Mouse (Mus musculus): ENCODE data around the gene Anxa8.
A peak's percentile ranks its signal among the peaks of the same experiment; 100 is the strongest.

Gene Anxa8

GRCm38 (mm10) chr14:34085731-34086130 is at the start of gene Anxa8:
Anxa8 (plus strand) TSS chr14:34085981.
- no peak for DNase-seq (ENCODE audit: low spot score)

GRCm38 (mm10) chr14:34041241-34041640 is 44.5 kb upstream of the Anxa8 start:
- no peak for DNase-seq (ENCODE audit: low spot score)

GRCm38 (mm10) chr14:34043341-34043740 is 42.4 kb upstream of the Anxa8 start:
- no peak for DNase-seq (ENCODE audit: low spot score)

GRCm38 (mm10) chr14:34050101-34050779 is 35.5 kb upstream of the Anxa8 start:
- no peak for DNase-seq (ENCODE audit: low spot score)

- DNase-seq (ENCODE audit: low spot score) = no peak
These were observed 33.3 kb upstream of the Anxa8 start, which contains the start of gene Antxrl for GRCm38 (mm10) chr14:34052516-34052915. Antxrl (plus strand) TSS chr14:34052707.

GRCm38 (mm10) chr14:34071665-34072064 is 14.1 kb upstream of the Anxa8 start:
- DNase-seq (ENCODE audit: low spot score) = no peak

- no peak for DNase-seq (ENCODE audit: low spot score)
These were observed 10.4 kb upstream of the Anxa8 start for GRCm38 (mm10) chr14:34075346-34075745.

- no peak for DNase-seq (ENCODE audit: low spot score)
These were observed 8.6 kb upstream of the Anxa8 start for GRCm38 (mm10) chr14:34077222-34077621.

GRCm38 (mm10) chr14:34078293-34078692 is 7.5 kb upstream of the Anxa8 start:
- DNase-seq (ENCODE audit: low spot score) = no peak

- peak; percentile 36 for DNase-seq (ENCODE audit: low spot score)
These were observed 5.3 kb upstream of the Anxa8 start for GRCm38 (mm10) chr14:34080321-34080997.

- no peak for DNase-seq (ENCODE audit: low spot score)
These were observed 1.0 kb downstream of the Anxa8 start for GRCm38 (mm10) chr14:34086806-34087205.

GRCm38 (mm10) chr14:34087856-34088398 is 2.1 kb downstream of the Anxa8 start:
- DNase-seq (ENCODE audit: low spot score) = no peak

- no peak for DNase-seq (ENCODE audit: low spot score)
These were observed 4.0 kb downstream of the Anxa8 start for GRCm38 (mm10) chr14:34089796-34090195.

GRCm38 (mm10) chr14:34091475-34091874 is 5.7 kb downstream of the Anxa8 start:
- DNase-seq (ENCODE audit: low spot score) = no peak

GRCm38 (mm10) chr14:34092856-34093255 is 7.1 kb downstream of the Anxa8 start:
- no peak for DNase-seq (ENCODE audit: low spot score)

GRCm38 (mm10) chr14:34096161-34096560 is 10.4 kb downstream of the Anxa8 start:
- no peak for DNase-seq (ENCODE audit: low spot score)

- no peak for DNase-seq (ENCODE audit: low spot score)
These were observed 16.8 kb downstream of the Anxa8 start, which contains the start of gene A630023A22Rik for GRCm38 (mm10) chr14:34102601-34103000. A630023A22Rik (minus strand) TSS chr14:34102754.

- no peak for DNase-seq (ENCODE audit: low spot score)
These were observed 18.1 kb downstream of the Anxa8 start for GRCm38 (mm10) chr14:34103855-34104254.

- DNase-seq (ENCODE audit: low spot score) = peak; percentile 13
These were observed 19.1 kb downstream of the Anxa8 start for GRCm38 (mm10) chr14:34104892-34105291.

- DNase-seq (ENCODE audit: low spot score) = no peak
These were observed 20.7 kb downstream of the Anxa8 start for GRCm38 (mm10) chr14:34106389-34107062.

GRCm38 (mm10) chr14:34107594-34107993 is 21.8 kb downstream of the Anxa8 start:
- DNase-seq (ENCODE audit: low spot score) = no peak

- DNase-seq (ENCODE audit: low spot score) = no peak
These were observed 28.5 kb downstream of the Anxa8 start for GRCm38 (mm10) chr14:34114311-34114710.
